Mouse (Mus musculus) testis, postnatal 14 days (tissue): Measurements from ENCODE around the gene Meltf.
"Not testable (repeated sequence)": the region's sequence is repeated elsewhere in the genome, so short reads cannot be mapped to it uniquely, and the experiment has no call there.

Experiments used
- DNase-seq: peaks from one replicate; pipeline ENCODE4 v3.0.0; 2021; ENCODE audit warnings: low spot score

Gene Meltf

DNA sequence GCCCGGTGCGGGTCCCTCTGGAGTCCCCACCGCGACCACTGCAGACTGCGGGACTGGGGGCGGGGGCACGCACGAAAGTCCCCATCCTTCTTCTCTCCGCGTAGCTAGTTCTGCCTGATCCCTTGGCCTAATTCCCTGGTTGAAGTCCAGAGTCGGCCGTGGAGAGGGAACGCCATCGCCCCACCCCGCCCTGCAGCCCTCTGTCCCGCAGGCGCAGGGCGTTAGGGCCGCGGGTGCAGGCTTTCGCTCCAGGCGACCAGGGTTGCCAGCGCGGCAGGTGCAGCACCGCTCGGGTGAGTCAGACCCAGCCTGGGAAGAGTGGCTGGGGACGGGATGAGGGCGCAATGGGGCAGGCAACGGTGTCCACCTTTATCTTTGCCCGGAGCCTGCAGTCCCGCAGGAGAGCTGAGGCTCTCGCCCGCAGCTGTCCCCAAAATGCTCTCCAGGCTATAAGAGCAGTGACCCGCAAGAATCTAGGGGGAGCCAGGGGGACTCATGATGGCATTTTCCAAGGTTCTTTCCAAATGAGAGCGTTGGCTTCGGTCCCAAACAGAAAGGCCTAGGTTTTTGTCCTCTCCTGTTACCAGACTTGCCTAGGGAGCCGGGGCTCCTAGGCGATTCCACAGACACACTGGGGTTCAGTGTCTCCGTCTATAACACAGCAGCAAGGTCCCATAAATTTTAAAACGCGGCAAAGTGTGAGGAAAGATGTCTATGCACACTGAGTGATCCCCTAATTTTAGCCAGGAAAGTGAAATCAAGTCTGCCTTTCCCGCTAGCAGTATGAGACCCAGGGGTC is 55.3 kb downstream of the Meltf start, which contains the start of gene Pigz:
Gene Pigz (plus strand): TSS at position 101 of the 799 bp plus-strand sequence.
- DNase-seq: no peak

DNA sequence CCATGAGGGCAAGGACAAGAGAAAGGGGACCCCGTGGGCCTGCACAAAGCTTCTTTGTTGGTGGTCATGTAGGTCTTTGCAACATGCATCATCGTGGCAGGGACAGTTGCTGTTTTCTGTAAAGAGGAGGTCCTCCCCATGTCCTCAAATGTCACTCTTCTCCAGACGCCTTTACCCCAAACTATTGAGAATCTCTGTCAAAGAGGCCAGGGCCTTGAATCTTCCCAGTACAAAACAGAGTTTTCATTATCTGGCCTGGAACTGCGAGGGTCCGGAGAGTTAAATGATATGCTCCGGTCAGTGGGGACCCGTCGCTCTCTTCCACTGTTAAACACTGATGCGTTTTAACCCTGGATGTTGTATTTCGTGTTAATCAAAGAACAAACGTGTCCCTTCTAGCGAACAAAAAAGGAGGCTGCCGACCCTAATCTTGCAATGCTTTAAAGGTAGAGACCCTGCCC is 56.0 kb downstream of the Meltf start:
- no peak for DNase-seq

DNA sequence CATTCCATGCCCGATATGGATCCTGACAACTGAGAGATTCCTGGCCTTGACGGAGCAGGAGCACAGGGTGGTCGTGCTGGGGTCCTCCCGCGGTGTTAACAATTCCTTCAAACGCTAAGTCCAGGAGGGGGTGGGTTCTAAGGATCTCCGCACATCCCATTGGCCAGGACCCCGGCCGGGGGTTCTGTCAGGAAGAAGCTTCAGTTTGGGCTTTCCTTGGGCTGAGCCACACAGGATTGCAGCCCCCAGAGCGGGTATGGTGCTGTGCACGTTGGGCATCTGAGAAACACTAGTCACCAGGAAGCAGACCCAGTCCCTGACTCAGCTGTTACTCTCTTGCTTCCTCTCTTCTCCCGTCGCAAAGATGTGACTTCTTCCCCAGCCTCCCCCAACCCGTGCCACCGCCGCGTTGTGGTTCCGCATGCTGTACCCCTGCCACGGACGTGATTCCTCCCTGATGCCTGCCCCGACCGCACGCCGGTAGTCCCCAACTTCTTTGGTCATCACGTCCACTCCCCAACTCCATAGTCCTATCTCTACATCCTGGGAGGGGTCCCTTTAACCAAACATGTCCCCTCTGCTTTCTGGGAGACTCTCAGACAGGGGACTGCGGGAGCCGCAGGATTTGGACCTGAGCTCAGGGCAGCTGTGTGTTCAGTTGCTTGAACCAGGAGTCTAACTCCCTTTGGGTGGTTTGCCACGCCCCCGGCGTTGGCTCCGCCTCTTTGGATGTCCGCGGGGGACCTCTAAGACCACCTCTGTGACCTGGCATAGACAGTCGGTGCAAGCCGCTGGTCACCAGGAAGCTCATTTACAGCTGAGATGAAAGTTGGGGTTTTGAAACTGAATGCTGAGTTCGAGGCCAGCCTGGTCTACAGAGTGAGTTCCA is 56.7 kb downstream of the Meltf start:
- DNase-seq: no peak

DNA sequence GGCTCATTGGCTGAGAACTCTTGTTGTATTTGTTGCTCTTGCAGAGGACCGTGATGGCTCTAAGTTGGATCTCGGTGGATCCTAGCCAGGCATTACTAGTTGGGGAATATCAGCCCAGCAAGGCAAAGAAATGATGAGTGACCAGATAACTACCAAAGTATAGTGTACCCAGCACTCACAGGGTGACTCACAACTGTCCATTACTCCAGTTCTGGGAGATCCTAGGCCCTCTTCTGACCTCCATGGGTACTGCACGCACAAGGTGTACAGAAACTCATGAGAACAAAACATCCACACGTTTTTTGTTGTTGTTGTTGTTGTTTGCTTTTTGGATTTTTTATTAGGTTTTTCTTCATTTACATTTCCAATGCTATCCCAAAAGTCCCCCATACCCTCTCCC is 58.0 kb downstream of the Meltf start:
- no peak for DNase-seq

DNA sequence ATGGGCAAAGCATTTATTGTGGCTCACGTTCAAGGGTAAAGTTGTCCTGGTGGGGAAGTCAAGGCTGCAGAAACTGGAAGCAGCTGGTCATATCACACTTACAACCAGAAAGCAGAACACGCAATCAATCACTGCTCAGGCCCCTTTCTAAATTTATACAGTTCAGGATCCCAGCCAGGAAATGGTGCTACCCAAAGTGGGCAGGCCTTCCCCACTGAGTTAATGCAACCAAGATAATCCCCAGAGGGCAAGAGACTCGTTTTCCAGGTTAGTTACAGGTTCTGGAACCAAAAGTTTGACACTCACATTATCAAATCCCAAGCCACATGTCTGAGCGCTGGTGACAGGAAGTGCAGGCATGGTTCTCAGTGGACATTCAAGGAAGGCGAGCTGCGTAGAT is 60.2 kb downstream of the Meltf start:
- no peak for DNase-seq

DNA sequence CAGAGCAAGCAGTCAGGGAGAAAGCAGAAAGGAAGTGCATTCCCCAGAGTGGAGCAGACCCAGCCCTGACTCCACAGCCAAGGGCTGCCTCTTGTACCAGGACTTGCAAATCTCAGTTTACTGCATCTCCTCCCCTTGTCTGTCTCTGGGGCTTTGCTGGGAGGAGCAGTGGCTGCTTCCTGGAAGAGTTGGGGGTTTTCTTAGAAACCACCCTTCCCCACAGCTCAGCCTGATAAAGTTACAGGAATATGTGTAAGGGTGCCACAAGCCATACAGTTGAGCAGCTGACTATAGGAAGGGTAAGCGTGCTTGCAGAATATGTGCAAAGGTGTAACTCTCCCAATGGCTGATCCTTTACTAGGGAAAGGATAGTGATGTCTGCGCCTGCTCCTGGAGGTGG is 62.0 kb downstream of the Meltf start:
- DNase-seq: no peak

DNA sequence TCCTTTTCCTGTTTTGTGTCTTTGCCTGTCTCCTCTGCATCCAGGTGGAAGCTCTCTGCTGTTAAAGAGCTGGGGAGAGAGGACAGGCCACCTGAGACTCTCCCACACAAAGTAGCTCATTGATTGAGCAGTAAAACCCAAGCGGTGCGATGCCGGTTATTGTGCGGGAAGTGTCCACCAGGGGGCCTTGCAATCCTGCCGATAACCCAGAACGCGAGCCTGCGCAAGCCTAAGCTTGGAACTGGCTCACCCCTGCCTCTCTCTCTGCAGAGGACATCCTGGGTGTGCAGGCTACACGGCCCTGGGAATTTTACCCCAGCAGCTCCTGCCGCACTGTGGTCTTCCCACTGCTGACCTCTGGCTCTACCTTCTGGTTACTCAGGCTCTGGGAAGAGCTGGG is 65.4 kb downstream of the Meltf start:
- DNase-seq: peak; percentile 60

DNA sequence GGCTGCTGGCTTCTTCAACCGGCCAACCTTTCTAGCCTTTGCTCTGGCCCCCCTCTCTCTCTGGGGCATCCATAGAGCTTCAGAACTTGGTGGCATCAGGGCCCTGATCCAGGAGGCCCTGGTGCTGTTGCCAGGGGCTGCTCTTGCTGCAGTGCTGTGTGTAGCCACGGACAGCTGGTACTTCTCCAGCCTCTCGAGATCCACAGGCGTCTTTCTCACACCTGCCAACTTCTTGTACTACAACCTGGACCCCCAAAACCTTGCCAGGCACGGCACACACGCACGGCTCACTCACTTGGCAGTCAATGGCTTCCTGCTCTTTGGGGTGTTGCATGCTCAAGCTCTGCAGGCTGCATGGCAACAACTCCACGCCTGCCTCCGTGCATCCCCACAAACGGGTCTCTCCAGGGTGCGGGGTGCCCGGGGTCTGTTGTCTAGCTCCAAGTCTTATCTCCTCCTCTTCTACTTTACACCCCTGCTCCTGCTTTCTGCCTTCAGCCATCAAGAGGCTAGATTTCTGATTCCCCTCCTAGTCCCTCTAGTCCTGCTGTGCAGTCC is 66.2 kb downstream of the Meltf start:
- no peak for DNase-seq

DNA sequence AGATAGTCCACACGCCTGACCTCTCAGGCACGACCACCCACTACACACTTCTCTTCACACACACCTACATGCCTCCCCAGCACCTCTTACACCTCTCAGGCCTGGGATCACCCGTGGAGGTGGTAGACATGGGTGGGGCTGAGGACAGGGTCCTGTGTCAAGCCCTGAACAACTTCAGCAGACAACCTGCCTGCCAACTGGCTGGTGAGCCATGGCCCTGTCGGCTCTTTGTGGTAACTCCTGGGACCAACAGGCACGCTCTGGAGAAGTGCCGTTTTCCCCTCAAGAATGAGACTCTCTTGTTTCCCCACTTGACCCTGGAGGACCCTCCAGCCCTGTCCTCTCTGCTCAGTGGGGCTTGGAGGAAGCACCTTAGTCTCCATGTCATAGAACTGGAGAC is 66.8 kb downstream of the Meltf start:
- DNase-seq: no peak

DNA sequence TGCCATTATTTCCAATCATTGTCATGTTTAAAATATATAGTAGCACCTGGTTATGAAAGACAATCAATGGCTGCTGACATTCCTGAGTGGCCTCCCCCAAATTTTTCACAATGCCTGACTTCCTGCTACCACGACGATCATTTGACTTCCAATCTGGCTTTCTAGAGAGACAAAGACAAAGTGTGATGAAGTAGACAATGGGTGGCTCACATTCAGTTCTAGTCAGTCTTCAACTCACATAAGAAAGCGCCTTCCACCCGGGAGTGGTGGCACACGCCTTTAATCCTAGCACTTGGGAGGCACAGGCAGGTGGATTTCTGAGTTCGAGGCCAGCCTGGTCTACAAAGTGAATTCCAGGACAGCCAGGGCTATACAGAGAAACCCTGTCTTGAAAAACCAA is 67.4 kb downstream of the Meltf start:
- not testable (repeated sequence) for DNase-seq

DNA sequence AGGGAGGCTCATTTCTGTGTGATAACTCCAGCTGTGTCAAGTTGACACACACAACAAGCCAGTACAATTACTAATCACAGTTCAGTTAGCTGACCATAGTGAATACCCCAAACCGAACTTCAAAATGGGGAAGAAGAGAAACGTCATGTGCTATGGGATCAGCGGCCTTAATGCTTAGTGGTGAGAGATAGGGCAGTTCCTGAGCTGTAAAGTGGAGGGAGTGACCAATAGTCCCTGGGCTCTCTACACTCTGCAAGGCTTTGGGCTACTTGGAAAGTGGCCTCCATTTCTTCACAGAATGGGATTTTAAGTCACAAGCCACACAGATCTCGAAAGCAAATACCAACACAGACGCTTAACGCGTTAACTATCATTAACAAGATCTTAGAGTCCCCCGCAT is 68.7 kb downstream of the Meltf start:
- DNase-seq: no peak

DNA sequence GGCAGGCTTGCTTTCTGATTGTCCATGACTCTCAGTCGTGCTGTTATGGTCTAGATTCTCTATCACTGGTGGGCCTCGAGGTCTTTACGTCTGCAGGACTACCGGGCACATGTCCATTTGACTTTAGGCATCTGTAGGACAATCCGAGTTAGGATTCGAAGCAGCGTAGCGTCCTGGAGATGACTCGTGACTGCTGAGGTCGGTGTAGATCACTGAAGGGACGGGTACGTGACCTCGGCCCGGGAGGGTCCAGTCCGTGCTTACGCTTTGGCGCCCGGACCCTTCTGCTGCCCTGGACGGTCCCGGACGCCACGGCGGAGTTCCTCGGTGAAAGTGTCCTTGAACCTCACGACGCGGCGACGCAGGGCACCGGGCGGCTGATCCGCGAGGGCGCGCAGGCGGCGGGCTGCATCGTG is 69.3 kb downstream of the Meltf start:
- DNase-seq: no peak

DNA sequence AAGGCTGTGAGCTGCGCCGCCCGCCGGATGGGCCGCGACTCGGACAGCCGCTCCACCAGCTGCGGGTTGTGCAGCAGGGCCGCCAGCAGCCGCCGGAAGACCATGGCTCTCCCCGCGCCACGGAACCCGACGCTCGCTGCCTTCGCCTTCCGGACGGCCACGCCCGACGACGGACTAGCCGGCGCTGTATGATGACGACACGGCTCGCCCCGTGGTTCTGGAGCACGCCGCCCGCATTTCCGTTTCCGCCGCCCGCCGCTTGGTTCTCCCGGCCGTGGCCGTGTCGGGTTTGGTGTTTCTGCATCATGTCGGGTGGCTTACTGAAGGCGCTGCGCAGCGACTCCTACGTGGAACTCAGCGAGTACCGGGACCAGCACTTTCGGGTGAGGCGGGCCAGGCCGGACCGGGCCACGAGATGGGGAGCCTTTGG is 69.8 kb downstream of the Meltf start, which contains the start of the genes 0610012G03Rik and Ncbp2:
Gene 0610012G03Rik (minus strand): TSS at position 150 of the 430 bp plus-strand sequence.
Gene Ncbp2 (plus strand): TSS at position 169 of the 430 bp plus-strand sequence.
- peak; percentile 94 for DNase-seq
